8 mouse cellular contexts compared by ENCODE assay signal in the genomic region with DNA sequence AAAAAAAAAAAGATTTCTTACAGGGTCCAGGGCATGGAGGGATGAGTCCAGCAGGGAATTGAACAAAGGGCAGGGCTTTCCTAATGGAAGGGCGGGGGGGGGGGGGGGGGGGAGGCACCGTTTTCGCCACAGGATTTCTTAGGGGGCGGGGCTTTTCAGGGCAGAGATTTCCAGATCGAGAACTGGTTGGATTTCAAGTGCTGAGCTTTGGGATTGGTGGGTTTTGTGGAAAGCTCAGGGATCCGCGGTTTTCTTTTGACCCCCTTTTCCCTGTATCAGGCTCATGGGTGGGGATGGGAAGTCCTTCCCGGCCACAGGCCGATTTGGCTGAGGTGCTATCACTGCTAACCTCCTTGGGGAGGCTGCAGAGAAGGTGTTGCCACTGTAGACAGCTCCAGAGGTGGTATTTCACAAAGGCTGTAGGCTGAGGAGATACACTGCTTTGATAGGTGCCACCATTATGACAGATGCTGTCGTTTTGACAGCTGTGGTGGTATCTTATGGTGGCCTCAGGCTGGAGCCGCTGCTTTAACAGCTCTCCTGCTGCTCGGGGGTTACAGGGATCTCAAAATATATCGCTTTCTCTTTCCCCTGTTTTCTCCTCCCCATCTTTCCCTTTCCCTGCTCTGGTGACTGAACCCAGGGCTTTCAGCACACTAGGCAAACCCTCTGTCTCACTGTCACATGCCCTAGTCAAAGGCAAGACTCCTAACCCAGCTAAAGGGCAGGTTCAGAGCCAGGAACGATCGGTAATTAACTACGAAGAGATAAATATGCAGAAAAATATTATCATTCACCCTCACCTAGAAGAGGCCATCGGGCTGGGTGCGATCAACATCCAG.
A peak's percentile ranks its signal among the peaks of the same experiment; 100 is the strongest.
DNase-seq lines count a peak whose midpoint lies in the region; ATAC-seq and TF ChIP-seq lines count a peak whose summit lies in the region.

No protein-coding gene starts in this region.

- no peak overlapping the region for H3K9ac ChIP-seq in liver, embryonic 15.5 days

- no peaks in the 10 kb centered on the region for H3K36me3 ChIP-seq in testis, adult 2 months (ENCODE audit: control insufficient read depth, insufficient read depth, low read length)
- H3K36me3 ChIP-seq in liver, embryonic 15.5 days (replicated peaks): no peaks in the 10 kb centered on the region

- no peak for TF ChIP-seq POLR2A in testis, adult 2 months (IDR thresholded peaks at IDR 0.05; ENCODE audit: control insufficient read depth, low read depth, low read length)

- no peak overlapping the region for H3K27ac ChIP-seq in testis, adult 2 months (ENCODE audit: control insufficient read depth, insufficient read depth, low read depth, low read length)
- H3K27ac ChIP-seq in liver, embryonic 15.5 days (replicated peaks): no peak overlapping the region

- WGBS in liver, embryonic 15.5 days (ENCODE audit: insufficient replicate concordance): 10% methylated on average over 17 of the region's 18 CpGs

- no peak for TF ChIP-seq CTCF in testis, adult 2 months (IDR thresholded peaks at IDR 0.05; ENCODE audit: control insufficient read depth, insufficient read depth, insufficient replicate concordance, low read depth, low read length)

- DNase-seq in cerebellum, adult 11 months: no peak
- no peak for DNase-seq in testis, postnatal 14 days (ENCODE audit: low spot score)
- no peak for DNase-seq in right cerebral cortex, postnatal 4 days
- no peak for DNase-seq in left cerebral cortex, adult 11 months (ENCODE audit: low spot score)

- H3K9me3 ChIP-seq in liver, embryonic 15.5 days (replicated peaks): no peaks in the 10 kb centered on the region

- H3K4me1 ChIP-seq in testis, adult 2 months (ENCODE audit: control insufficient read depth, insufficient read depth, low read length): peaks cover 12% of the 10 kb centered on the region
- peaks cover 9% of the 10 kb centered on the region for H3K4me1 ChIP-seq in liver, embryonic 15.5 days (replicated peaks)

- H3K27me3 ChIP-seq in testis, adult 2 months (ENCODE audit: control insufficient read depth, insufficient read depth, low read length): no peaks in the 10 kb centered on the region; the same call in 1 of the 2 replicates
- H3K27me3 ChIP-seq in liver, embryonic 15.5 days: no peaks in the 10 kb centered on the region

- H3K4me3 ChIP-seq in testis, adult 2 months (ENCODE audit: control insufficient read depth, low read depth, low read length): peak overlapping the region; percentile 86
- H3K4me3 ChIP-seq in liver, embryonic 15.5 days (replicated peaks): peak overlapping the region; percentile 28

- peak; percentile 49; the same call in 1 of the 2 replicates for ATAC-seq in cerebellum, adult (ENCODE audit: insufficient number of reproducible peaks, low FRiP score, low TSS enrichment)
- ATAC-seq in liver, embryonic 15.5 days (ENCODE audit: insufficient read depth): no peak
- no peak for ATAC-seq in monocyte, adult 5-6 weeks (replicated peaks; ENCODE audit: insufficient number of reproducible peaks, low FRiP score, low TSS enrichment, poor library complexity, severe bottlenecking)

- H3K4me2 ChIP-seq in liver, embryonic 15.5 days: peak overlapping the region; percentile 57
